Comparison of ENCODE assay signal across 32 mouse cellular contexts in genomic region chr8:12417056-12417455, GRCm38 (mm10). TPM values are rescaled to one million over a fixed set of nuclear protein-coding genes. Genes with fewer than 3 reads are reported as not detected.
DNase-seq lines count a peak whose midpoint lies in the region; ATAC-seq and TF ChIP-seq lines count a peak whose summit lies in the region.
"Had no signal": no experiment of that assay in that cellular context is flagged by ENCODE, and none has a peak within 500 bp of the region (broad histone marks: within the 10 kb centered on the region; RNA-seq: fewer than 3 reads in every experiment).

No protein-coding gene starts in this region.

- H3K4me2 ChIP-seq in forebrain, embryonic 11.5 days (ENCODE audit: low read depth, low read length, severe bottlenecking), result no peak overlapping the region
- H3K4me2 ChIP-seq: embryonic facial prominence, embryonic 12.5 days; embryonic facial prominence, embryonic 15.5 days; heart, embryonic 13.5 days; hindbrain, embryonic 12.5 days; hindbrain, embryonic 15.5 days had no signal

- H3K27ac ChIP-seq in forebrain, embryonic 11.5 days (ENCODE audit: low read depth, low read length), result no peak overlapping the region
- no peak overlapping the region for H3K27ac ChIP-seq in forebrain, embryonic 10.5 days
- H3K27ac ChIP-seq in olfactory bulb, adult 2 months (ENCODE audit: insufficient read depth, low read depth, low read length), result peak overlapping the region; percentile 40; the same call in 1 of the 2 replicates
- H3K27ac ChIP-seq: embryonic facial prominence, embryonic 12.5 days; embryonic facial prominence, embryonic 15.5 days; gastrocnemius, adult 2 months; heart, adult 2 months; heart, embryonic 10.5 days; heart, embryonic 13.5 days; hindbrain, embryonic 12.5 days; hindbrain, embryonic 15.5 days had no signal

- peaks cover 2% of the 10 kb centered on the region; the same call in 1 of the 2 replicates for H3K4me1 ChIP-seq in forebrain, embryonic 11.5 days (replicated peaks; ENCODE audit: control insufficient read depth, insufficient read depth, low read length)
- peaks cover 17% of the 10 kb centered on the region for H3K4me1 ChIP-seq in forebrain, embryonic 10.5 days
- H3K4me1 ChIP-seq in olfactory bulb, adult 2 months (ENCODE audit: control insufficient read depth, insufficient read depth, low read length), result peaks cover 6% of the 10 kb centered on the region
- H3K4me1 ChIP-seq: embryonic facial prominence, embryonic 12.5 days; embryonic facial prominence, embryonic 15.5 days; heart, embryonic 10.5 days; heart, embryonic 13.5 days; hindbrain, embryonic 12.5 days; hindbrain, embryonic 15.5 days had no signal

- H3K9me3 ChIP-seq in forebrain, embryonic 11.5 days (ENCODE audit: control insufficient read depth, low read length), result no peaks in the 10 kb centered on the region
- H3K9me3 ChIP-seq in forebrain, embryonic 10.5 days, result no peaks in the 10 kb centered on the region
- H3K9me3 ChIP-seq: embryonic facial prominence, embryonic 12.5 days; embryonic facial prominence, embryonic 15.5 days; heart, embryonic 10.5 days; heart, embryonic 13.5 days; hindbrain, embryonic 12.5 days; hindbrain, embryonic 15.5 days had no signal

- WGBS in forebrain, embryonic 11.5 days, result 94% methylated on average over 2 of the region's 2 CpGs
- 92% methylated on average over 2 of the region's 2 CpGs for WGBS in forebrain, embryonic 10.5 days
- 84% methylated on average over 2 of the region's 2 CpGs for WGBS in olfactory bulb, adult 2 months

- no peak for ATAC-seq in forebrain, embryonic 11.5 days (replicated peaks; ENCODE audit: low FRiP score)
- ATAC-seq: activated CD4-positive, CD25-positive, alpha-beta regulatory T cell, adult 4 months; forebrain, embryonic 14.5 days; forebrain, postnatal 0 days had no signal

- TF ChIP-seq CTCF in olfactory bulb, adult 2 months (IDR thresholded peaks at IDR 0.05; ENCODE audit: insufficient read depth, low read depth, low read length), result no peak

- TF ChIP-seq POLR2A in olfactory bulb, adult 2 months (IDR thresholded peaks at IDR 0.05; ENCODE audit: insufficient read depth, low read depth, low read length), result no peak

- H3K4me3 ChIP-seq in forebrain, embryonic 11.5 days (ENCODE audit: low read depth, low read length), result no peak overlapping the region
- H3K4me3 ChIP-seq in forebrain, embryonic 10.5 days, result no peak overlapping the region
- no peak overlapping the region for H3K4me3 ChIP-seq in olfactory bulb, adult 2 months (ENCODE audit: insufficient read depth, low read depth, low read length)
- H3K4me3 ChIP-seq: embryonic facial prominence, embryonic 12.5 days; embryonic facial prominence, embryonic 15.5 days; gastrocnemius, adult 2 months; heart, adult 2 months; heart, embryonic 10.5 days; heart, embryonic 13.5 days; hindbrain, embryonic 12.5 days; hindbrain, embryonic 15.5 days had no signal

- no peak overlapping the region for H3K9ac ChIP-seq in forebrain, embryonic 11.5 days (ENCODE audit: low read length)
- H3K9ac ChIP-seq: embryonic facial prominence, embryonic 12.5 days; embryonic facial prominence, embryonic 15.5 days; forebrain, postnatal 0 days; heart, embryonic 13.5 days; hindbrain, embryonic 12.5 days; hindbrain, embryonic 15.5 days had no signal

- peak; percentile 48 for DNase-seq in adrenal gland, adult 2 months
- DNase-seq in adrenal gland, postnatal 10 days, result no peak
- DNase-seq in forebrain, embryonic 11.5 days (ENCODE audit: low spot score), result peak; percentile 7
- no peak for DNase-seq in forebrain, embryonic 10.5 days (ENCODE audit: extremely low spot score, low spot score)
- DNase-seq in 3T3-L1 (ENCODE audit: low read depth, low spot score), result peak; percentile 68
- no peak for DNase-seq in cerebellum, adult 8-10 months
- DNase-seq: adrenal gland, postnatal 25 days; cerebellum, adult 11-12 months; cerebellum, adult 9-10 months; cerebellum, postnatal 25 days; forebrain, postnatal 0 days; gastrocnemius, adult 2 months; gastrocnemius, postnatal 14 days; heart, adult 2 months; kidney, adult 11 months; kidney, adult 8-10 months had no signal

- H3K36me3 ChIP-seq in forebrain, embryonic 11.5 days (ENCODE audit: control insufficient read depth, insufficient read depth, low read length), result no peaks in the 10 kb centered on the region
- no peaks in the 10 kb centered on the region for H3K36me3 ChIP-seq in forebrain, embryonic 10.5 days (replicated peaks)
- H3K36me3 ChIP-seq: embryonic facial prominence, embryonic 12.5 days; embryonic facial prominence, embryonic 15.5 days; heart, embryonic 10.5 days; heart, embryonic 13.5 days; hindbrain, embryonic 12.5 days; hindbrain, embryonic 15.5 days had no signal

- no peaks in the 10 kb centered on the region; the same call in 1 of the 2 replicates for H3K27me3 ChIP-seq in forebrain, embryonic 11.5 days (ENCODE audit: control insufficient read depth, insufficient read depth, low read length)
- peaks cover 20% of the 10 kb centered on the region for H3K27me3 ChIP-seq in forebrain, embryonic 10.5 days (ENCODE audit: poor library complexity, severe bottlenecking)

RNA-seq across cellular contexts. Expression of gene Sox1, which starts 22.0 kb away (rescaled TPM):
- total RNA-seq in adrenal gland, adult 2 months (2021), result not detected
- 0.04 TPM in 1 of 2 replicates, not detected in the other for polyA plus RNA-seq in adrenal gland, adult 2 months (2012; rRNA removed)
- total RNA-seq in adrenal gland, postnatal 10 days (2021), result not detected
- 11.3 and 12.4 TPM in 2 replicates for polyA plus RNA-seq in forebrain, embryonic 11.5 days (2014; fragmentation: Nextera tagmentation; extraction: Ambion mirVana)
- polyA plus RNA-seq in forebrain, embryonic 10.5 days (2016; fragmentation: Nextera tagmentation; extraction: Ambion mirVana), result 4.2 and 4.3 TPM in 2 replicates
- polyA plus RNA-seq in olfactory bulb, adult 2 months (2012; ENCODE audit: insufficient read depth, insufficient read length, low replicate concordance, missing spikeins), result not detected in 2 replicates
- total RNA-seq: adrenal gland, postnatal 25 days; common myeloid progenitor, adult 5-6 weeks; gastrocnemius, adult 2 months; gastrocnemius, postnatal 14 days; gastrocnemius, postnatal 4 days; heart, adult 2 months; heart, postnatal 25 days; hematopoietic stem cell, adult 5-6 weeks had no signal
- polyA plus RNA-seq: activated CD4-positive, CD25-positive, alpha-beta regulatory T cell, adult 4 months; heart, adult 2 months; heart, embryonic 10.5 days; heart, embryonic 13.5 days; heart, embryonic 16.5 days; intestine, embryonic 14.5 days; kidney, embryonic 16.5 days had no signal

Comparison
In these comparisons a context has a peak if more than half of its experiments do, and no peak if none do; other contexts are left out.
1. DNase-seq: peak in adrenal gland, adult 2 months (single experiment), forebrain, embryonic 11.5 days (single experiment) and 3T3-L1 (single experiment); none in adrenal gland, postnatal 10 days (single experiment), forebrain, embryonic 10.5 days (single experiment) and cerebellum, adult 8-10 months (single experiment).